Mouse (Mus musculus): Measurements from ENCODE around the gene Dupd1.

- TF ChIP-seq CTCF (IDR thresholded peaks at IDR 0.05; ENCODE audit: low read depth) (no peak), EP300 (IDR thresholded peaks at IDR 0.05; ENCODE audit: low read depth) (no peak)
These were observed 32.5 kb upstream of the Dupd1 start for GRCm38 (mm10) chr14:21746846-21747245.

All from heart, postnatal 0 days (tissue).